Mouse (Mus musculus) gastrocnemius, postnatal 14 days (tissue): ENCODE measurements around the gene Gns. TPM values are rescaled to one million over a fixed set of nuclear protein-coding genes. Genes with fewer than 3 reads are reported as not detected.

Experiments used
- DNase-seq: peaks from one replicate; pipeline ENCODE4 v3.0.0; 2021; ENCODE audit warnings: mixed read lengths
- intact Hi-C: fragments of 180-260 bp; cut with DNase I; formaldehyde crosslinking; loops from one replicate; pipeline ENCODE4 v1.15.1; 2025; ENCODE audit warnings: low total_unique reads
- total RNA-seq, 2 experiments: library from RNA; stranded (reverse); gene quantifications; 2 replicates each; pipeline ENCODE4 v1.2.3; 2021

The Gns gene
- total RNA-seq, 2 experiments from 2014 or later, result 35.4 to 36.9 TPM

- intact Hi-C loops, result no loop called here
These were observed 79.3 kb downstream of the Gns start for GRCm38 (mm10) chr10:121444198-121444597.

DNA sequence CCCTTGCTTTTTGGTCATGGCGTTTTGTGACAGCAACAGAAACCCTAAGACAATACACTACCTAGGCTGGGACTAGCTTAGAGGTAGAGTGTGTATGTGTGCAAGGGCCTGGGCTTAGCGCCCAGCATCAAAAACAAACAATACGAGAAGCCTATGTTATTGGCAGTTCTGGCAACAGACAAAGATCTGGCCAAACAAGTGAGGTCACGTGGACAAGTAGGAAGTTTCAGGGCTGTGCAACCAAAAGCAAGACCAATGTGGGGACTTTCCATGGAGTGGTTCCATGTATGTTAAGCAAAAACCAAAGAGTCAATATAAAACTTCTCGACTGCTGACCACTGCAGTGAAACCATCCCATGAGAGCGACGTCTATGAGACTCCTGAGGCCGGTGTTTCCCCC lies 80.9 kb downstream of the Gns start:
- intact Hi-C loops, result no loop called here
- no peak for DNase-seq

More at GRCm38 (mm10) chr10:121444198-121444597, 79.3 kb downstream of the Gns start:
- DNase-seq, result no peak

Other genes with a start within 250 kb of the Gns start
- gene Tbc1d30, start 13.8 kb upstream of the Gns start, total RNA-seq, result under 1 TPM; 0.31 to 0.84 TPM
- 10 to 100 TPM; 40.2 to 42.2 TPM for gene Rassf3, start 111.3 kb downstream of the Gns start, total RNA-seq
- 10 to 100 TPM; 11.0 to 11.5 TPM for gene Tbk1, start 221.7 kb downstream of the Gns start, total RNA-seq